Mouse (Mus musculus): ENCODE data around the gene Slit1. TPM values are rescaled to one million over a fixed set of nuclear protein-coding genes. Genes with fewer than 3 reads are reported as not detected.

Slit1 gene
- polyA plus RNA-seq (2012; rRNA removed) = 0.38 and 0.41 TPM in 2 replicates

GRCm38 (mm10) chr19:41743396-41743795, at the start of gene Slit1:
Gene Slit1, minus strand, starts transcription at chr19:41743665.

GRCm38 (mm10) chr19:41581706-41582420, 161.6 kb downstream of the Slit1 start, which contains the start of gene Gm340:
Gene Gm340, plus strand, starts transcription at chr19:41582370.

Other genes with a start within 250 kb of the Slit1 start
- gene Gm340, start 161.3 kb downstream of the Slit1 start, polyA plus RNA-seq (2012; rRNA removed) = 0.77 and 0.99 TPM in 2 replicates
- gene Arhgap19, start 58.4 kb upstream of the Slit1 start, polyA plus RNA-seq (2012; rRNA removed) = 13.7 and 15.6 TPM in 2 replicates
- 1.7 and 2.3 TPM in 2 replicates for gene Frat1, start 86.3 kb upstream of the Slit1 start, polyA plus RNA-seq (2012; rRNA removed)
- gene Frat2, start 104.5 kb upstream of the Slit1 start, polyA plus RNA-seq (2012; rRNA removed) = 3.1 and 4.1 TPM in 2 replicates
- gene Rrp12, start 152.5 kb upstream of the Slit1 start, polyA plus RNA-seq (2012; rRNA removed) = 3.2 and 3.8 TPM in 2 replicates
- 366 and 408 TPM in 2 replicates for gene Pgam1, start 168.3 kb upstream of the Slit1 start, polyA plus RNA-seq (2012; rRNA removed)
- gene Exosc1, start 189.8 kb upstream of the Slit1 start, polyA plus RNA-seq (2012; rRNA removed) = 13.8 and 14.0 TPM in 2 replicates
- 20.9 and 21.9 TPM in 2 replicates for gene Zdhhc16, start 189.8 kb upstream of the Slit1 start, polyA plus RNA-seq (2012; rRNA removed)
- 18.2 and 22.0 TPM in 2 replicates for gene Mms19, start 237.5 kb upstream of the Slit1 start, polyA plus RNA-seq (2012; rRNA removed)
- gene Ubtd1, start 238.1 kb upstream of the Slit1 start, polyA plus RNA-seq (2012; rRNA removed) = 9.3 TPM in 2 replicates